Mouse (Mus musculus) hindbrain, embryonic 11.5 days (tissue): ENCODE data around the gene Hivep3. TPM values are rescaled to one million over a fixed set of nuclear protein-coding genes. Genes with fewer than 3 reads are reported as not detected.

Source experiments
- ATAC-seq: fragments of 200-750 bp; cut with Nextera tagmentation; 2 replicates; pipeline ENCODE4 v1.8.0; 2017; ENCODE audit warnings: mild to moderate bottlenecking, moderate TSS enrichment, moderate library complexity; ENCODE audit not compliant: low FRiP score
- DNase-seq: peaks from one replicate; pipeline ENCODE4 v3.0.0-alpha.2; 2015; ENCODE audit warnings: low spot score
- H3K27ac ChIP-seq: fragments of 300-500 bp; sonication (generic); 2 replicates; pipeline ENCODE4 v1.5.1; 2014; ENCODE audit warnings: mild to moderate bottlenecking, low read depth, low read length
- H3K27me3 ChIP-seq: fragments of 300-500 bp; sonication (generic); 2 replicates; pipeline ENCODE4 v1.6.1; 2014; ENCODE audit warnings: mild to moderate bottlenecking, low read length, moderate library complexity, mixed read lengths; ENCODE audit not compliant: control insufficient read depth, insufficient read depth
- H3K36me3 ChIP-seq: fragments of 300-500 bp; sonication (generic); 2 replicates; pipeline ENCODE4 v1.6.1; 2014; ENCODE audit warnings: mild to moderate bottlenecking, low read length, moderate library complexity, mixed read lengths; ENCODE audit not compliant: control insufficient read depth, insufficient read depth
- H3K4me1 ChIP-seq: fragments of 300-500 bp; sonication (generic); replicated peaks from 2 replicates; pipeline ENCODE4 v1.6.1; 2014; ENCODE audit warnings: low read length, mixed read lengths; ENCODE audit not compliant: control insufficient read depth, insufficient read depth
- H3K4me2 ChIP-seq: fragments of 300-500 bp; sonication (generic); replicated peaks from 2 replicates; pipeline ENCODE4 v1.6.1; 2014; ENCODE audit warnings: mild to moderate bottlenecking, low read depth, low read length
- H3K4me3 ChIP-seq: fragments of 300-500 bp; sonication (generic); 2 replicates; pipeline ENCODE4 v1.5.1; 2014; ENCODE audit warnings: low read depth, low read length
- H3K9ac ChIP-seq: fragments of 300-500 bp; sonication (generic); 2 replicates; pipeline ENCODE4 v1.6.1; 2014; ENCODE audit warnings: low read depth, low read length
- H3K9me3 ChIP-seq: fragments of 300-500 bp; sonication (generic); 2 replicates; pipeline ENCODE4 v1.6.1; 2016; ENCODE audit warnings: low read length; ENCODE audit not compliant: control insufficient read depth
- WGBS: fragments of 180-500 bp; shearing (Covaris S2); extraction: QIAGEN DNeasy Blood & Tissue Kit; methylation state at CpG from one replicate; pipeline ENCODE4 v1.1.7; 2014; 5-methylcytosine and 5-hydroxymethylcytosine counted together
- polyA plus RNA-seq: library from polyadenylated mRNA; unstranded; fragments of >200 nt; fragmentation: Nextera tagmentation; extraction: Ambion mirVana; gene quantifications from 2 replicates; pipeline ENCODE4 v1.2.1, GENCODE M21; 2014

The Hivep3 gene
- polyA plus RNA-seq, 1 experiment from 2014 or later = 1.8 TPM

- no peak overlapping the region for H3K27ac ChIP-seq
- no peak overlapping the region for H3K4me3 ChIP-seq
- H3K4me1 ChIP-seq = no peaks in the 10 kb centered on the region
- WGBS = 76% methylated on average over 2 of the region's 2 CpGs
- H3K4me2 ChIP-seq = no peak overlapping the region
- H3K9ac ChIP-seq = no peak overlapping the region
- H3K9me3 ChIP-seq = no peaks in the 10 kb centered on the region
- DNase-seq (no peak), ATAC-seq (no peak)
- H3K27me3 ChIP-seq = no peaks in the 10 kb centered on the region
- no peaks in the 10 kb centered on the region for H3K36me3 ChIP-seq
Measured at GRCm38 (mm10) chr4:120009151-120009550, 275.6 kb downstream of the Hivep3 start.

DNA sequence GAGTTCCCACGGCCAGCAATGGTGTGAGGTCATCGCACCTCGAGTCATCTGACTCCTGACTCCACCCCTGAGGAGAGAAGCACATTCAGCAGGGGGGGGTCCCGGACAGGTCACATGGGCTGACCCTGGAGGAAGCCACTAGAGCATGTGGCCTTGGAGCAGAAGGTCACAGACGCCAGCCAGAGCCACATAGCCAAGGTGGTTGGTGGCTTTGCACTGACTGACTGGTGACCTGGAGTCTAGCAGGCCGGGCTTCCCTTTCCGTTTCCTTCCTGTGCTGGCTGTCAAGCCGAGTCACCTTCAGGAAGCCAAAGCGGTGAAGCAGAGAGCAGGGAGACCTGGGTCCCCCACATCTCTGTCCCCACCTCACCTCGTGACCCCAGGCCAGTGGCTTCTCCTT is 278.2 kb downstream of the Hivep3 start:
- DNase-seq (no peak), ATAC-seq (no peak)
- Histone ChIP-seq H3K27ac (no peak overlapping the region), H3K27me3 (no peaks in the 10 kb centered on the region), H3K4me1 (no peaks in the 10 kb centered on the region), H3K9me3 (no peaks in the 10 kb centered on the region), H3K36me3 (no peaks in the 10 kb centered on the region), H3K4me3 (no peak overlapping the region), H3K4me2 (no peak overlapping the region), H3K9ac (no peak overlapping the region)
- 66% methylated on average over 10 of the region's 10 CpGs for WGBS

- Histone ChIP-seq H3K27ac (no peak overlapping the region), H3K4me3 (no peak overlapping the region), H3K9me3 (no peaks in the 10 kb centered on the region), H3K4me1 (no peaks in the 10 kb centered on the region), H3K9ac (no peak overlapping the region), H3K4me2 (no peak overlapping the region), H3K36me3 (no peaks in the 10 kb centered on the region), H3K27me3 (no peaks in the 10 kb centered on the region)
- ATAC-seq (no peak), DNase-seq (no peak)
- 91% methylated on average over 1 of the region's 1 CpGs for WGBS
Measured at GRCm38 (mm10) chr4:120012891-120013290, 279.3 kb downstream of the Hivep3 start.

GRCm38 (mm10) chr4:120018426-120018825 is 284.8 kb downstream of the Hivep3 start:
- Histone ChIP-seq H3K4me2 (no peak overlapping the region), H3K4me1 (no peaks in the 10 kb centered on the region), H3K36me3 (no peaks in the 10 kb centered on the region), H3K9ac (no peak overlapping the region), H3K4me3 (no peak overlapping the region), H3K27me3 (no peaks in the 10 kb centered on the region), H3K27ac (no peak overlapping the region), H3K9me3 (no peaks in the 10 kb centered on the region)
- ATAC-seq (no peak), DNase-seq (no peak)
- 87% methylated on average over 5 of the region's 5 CpGs for WGBS

DNA sequence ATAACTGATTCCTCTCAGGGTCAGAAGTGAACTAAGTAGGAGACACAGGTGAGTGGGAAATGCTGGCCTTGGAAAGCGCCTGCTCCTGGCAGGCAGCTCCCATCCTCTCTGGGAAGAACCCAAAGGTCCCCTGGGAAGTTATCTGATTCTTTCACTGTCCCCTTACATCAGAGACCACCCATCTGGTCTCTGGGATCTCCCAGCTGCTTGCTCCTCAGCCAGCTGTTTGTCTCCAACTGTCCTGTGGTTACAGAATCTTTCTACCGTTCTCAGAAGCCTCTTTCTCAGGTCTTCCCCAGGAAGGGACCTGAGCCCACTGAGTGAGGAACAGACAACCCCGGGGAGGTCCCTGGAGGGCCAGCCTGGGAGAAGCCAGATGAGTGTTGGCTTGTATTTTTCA is 288.8 kb downstream of the Hivep3 start:
- H3K4me1 ChIP-seq = no peaks in the 10 kb centered on the region
- no peaks in the 10 kb centered on the region for H3K27me3 ChIP-seq
- ATAC-seq (no peak), DNase-seq (no peak)
- no peak overlapping the region for H3K9ac ChIP-seq
- H3K4me2 ChIP-seq = no peak overlapping the region
- no peaks in the 10 kb centered on the region for H3K36me3 ChIP-seq
- H3K9me3 ChIP-seq = no peaks in the 10 kb centered on the region
- 56% methylated on average over 3 of the region's 3 CpGs for WGBS
- H3K27ac ChIP-seq = no peak overlapping the region
- H3K4me3 ChIP-seq = no peak overlapping the region

DNA sequence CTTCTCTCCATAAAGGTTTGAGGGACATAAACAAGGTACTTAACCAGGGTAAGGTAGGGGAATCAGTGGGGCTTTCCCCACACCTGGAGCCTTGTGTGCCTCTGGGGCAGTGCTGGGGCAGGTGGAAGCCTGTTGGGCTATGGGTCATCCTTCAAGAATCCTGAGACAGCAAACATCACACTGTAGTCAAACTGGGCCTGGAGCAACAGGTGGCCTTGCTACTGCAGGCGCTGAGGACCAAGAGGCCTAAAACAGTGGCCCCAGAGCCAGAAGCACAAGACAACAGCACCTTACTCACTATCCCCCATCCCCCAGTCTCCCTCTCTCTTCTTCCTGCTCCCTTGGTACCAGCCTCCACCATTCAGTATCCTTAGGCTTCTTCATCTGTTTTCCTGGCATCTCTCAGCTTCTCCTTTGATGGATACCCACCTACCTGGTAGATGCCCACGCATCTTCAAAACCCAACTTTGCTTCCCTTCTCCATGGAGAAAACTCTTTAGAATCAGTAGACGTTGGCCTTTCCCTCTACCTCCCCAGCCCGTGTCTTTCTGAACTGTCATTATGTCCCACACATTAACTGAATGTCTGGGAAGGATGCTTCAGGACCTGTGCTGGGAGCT is 289.7 kb downstream of the Hivep3 start:
- ATAC-seq = no peak
- WGBS = 91% methylated on average over 4 of the region's 4 CpGs

GRCm38 (mm10) chr4:120024071-120024470 is 290.5 kb downstream of the Hivep3 start:
- no peaks in the 10 kb centered on the region for H3K36me3 ChIP-seq
- no peak overlapping the region for H3K27ac ChIP-seq
- no peak overlapping the region for H3K9ac ChIP-seq
- H3K9me3 ChIP-seq = no peaks in the 10 kb centered on the region
- ATAC-seq (no peak), DNase-seq (no peak)
- H3K4me3 ChIP-seq = no peak overlapping the region
- WGBS = 65% methylated on average over 10 of the region's 10 CpGs
- H3K27me3 ChIP-seq = no peaks in the 10 kb centered on the region
- no peaks in the 10 kb centered on the region for H3K4me1 ChIP-seq
- H3K4me2 ChIP-seq = no peak overlapping the region

More for the DNA sequence above, 289.7 kb downstream of the Hivep3 start:
- Histone ChIP-seq H3K9me3 (no peaks in the 10 kb centered on the region), H3K9ac (no peak overlapping the region), H3K4me1 (no peaks in the 10 kb centered on the region), H3K4me3 (no peak overlapping the region), H3K4me2 (no peak overlapping the region), H3K36me3 (no peaks in the 10 kb centered on the region), H3K27ac (no peak overlapping the region), H3K27me3 (no peaks in the 10 kb centered on the region)
- no peak for DNase-seq

DNA sequence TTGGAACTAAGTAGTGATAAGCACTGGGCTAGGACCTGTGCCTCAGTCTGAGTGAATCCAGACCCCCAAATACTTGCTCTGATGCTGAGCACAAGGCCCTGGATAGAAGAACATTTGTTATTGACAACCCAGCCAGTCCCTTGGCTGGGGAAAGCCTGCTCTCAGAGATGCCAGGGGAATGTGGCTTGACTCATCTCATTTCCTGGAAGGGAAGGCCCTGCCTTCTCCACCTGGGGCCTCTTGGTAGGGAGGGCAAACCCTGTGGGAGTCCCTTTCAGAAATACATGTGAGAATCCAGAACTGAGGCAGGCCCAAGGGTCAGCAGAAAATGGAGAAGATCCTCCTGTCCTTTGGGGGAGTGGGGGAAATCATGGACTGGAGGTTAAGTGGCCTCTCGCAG is 294.1 kb downstream of the Hivep3 start:
- no peaks in the 10 kb centered on the region for H3K36me3 ChIP-seq
- WGBS = 79% methylated on average over 1 of the region's 1 CpGs
- no peak overlapping the region for H3K4me2 ChIP-seq
- H3K9ac ChIP-seq = no peak overlapping the region
- H3K4me3 ChIP-seq = no peak overlapping the region
- no peaks in the 10 kb centered on the region for H3K9me3 ChIP-seq
- peaks cover 19% of the 10 kb centered on the region for H3K27me3 ChIP-seq
- ATAC-seq (no peak), DNase-seq (no peak)
- H3K4me1 ChIP-seq = no peaks in the 10 kb centered on the region
- H3K27ac ChIP-seq = no peak overlapping the region

- no peak for DNase-seq
- no peak for ATAC-seq
- Histone ChIP-seq H3K27me3 (peaks cover 38% of the 10 kb centered on the region), H3K27ac (no peak overlapping the region), H3K36me3 (no peaks in the 10 kb centered on the region), H3K9ac (no peak overlapping the region), H3K4me2 (no peak overlapping the region), H3K4me3 (no peak overlapping the region), H3K9me3 (no peaks in the 10 kb centered on the region), H3K4me1 (no peaks in the 10 kb centered on the region)
- WGBS = 92% methylated on average over 1 of the region's 1 CpGs
Measured at GRCm38 (mm10) chr4:120029937-120030336, 296.4 kb downstream of the Hivep3 start.
